Mouse (Mus musculus) heart, embryonic 14.5 days (tissue): ENCODE data around the gene Kdm1a. TPM values are rescaled to one million over a fixed set of nuclear protein-coding genes. Genes with fewer than 3 reads are reported as not detected.

Experiments
- ATAC-seq: fragments of 200-750 bp; cut with Nextera tagmentation; 2 replicates; pipeline ENCODE4 v1.8.0; 2017; ENCODE audit warnings: low read depth, moderate TSS enrichment; ENCODE audit not compliant: insufficient number of reproducible peaks, insufficient read depth, low FRiP score
- H3K27ac ChIP-seq, 2 experiments: fragments of 200-500 bp in 1 of 2; fragments of 300-500 bp in 1 of 2; sonication (generic) in 1 of 2; replicated peaks in 1 of 2; 2 replicates each; pipeline ENCODE4 v1.5.1; 2012 to 2014; ENCODE audit warnings: low read depth in 2 of 2, low read length in 2 of 2, control low read depth in 1 of 2, mild to moderate bottlenecking in 1 of 2, mixed read lengths in 1 of 2; ENCODE audit not compliant: control insufficient read depth in 1 of 2, insufficient read depth in 1 of 2
- H3K27me3 ChIP-seq: fragments of 300-500 bp; sonication (generic); 2 replicates; pipeline ENCODE4 v1.6.1; 2014; ENCODE audit warnings: mild to moderate bottlenecking, low read length, control low read depth; ENCODE audit not compliant: control insufficient read depth, insufficient read depth
- H3K36me3 ChIP-seq: fragments of 300-500 bp; sonication (generic); 2 replicates; pipeline ENCODE4 v1.6.1; 2014; ENCODE audit warnings: mild to moderate bottlenecking, control low read depth, low read length, mixed read lengths; ENCODE audit not compliant: control insufficient read depth, insufficient read depth
- H3K4me1 ChIP-seq, 2 experiments: fragments of 200-500 bp in 1 of 2; fragments of 300-500 bp in 1 of 2; sonication (generic) in 1 of 2; 2 replicates each; pipeline ENCODE4 v1.6.1; 2012 to 2014; ENCODE audit warnings: low read length in 2 of 2, control low read depth in 1 of 2, mixed read lengths in 1 of 2; ENCODE audit not compliant: control insufficient read depth in 2 of 2, insufficient read depth in 2 of 2
- H3K4me2 ChIP-seq: fragments of 300-500 bp; sonication (generic); 2 replicates; pipeline ENCODE4 v1.6.1; 2014; ENCODE audit warnings: mild to moderate bottlenecking, low read length
- H3K4me3 ChIP-seq, 2 experiments: fragments of 200-500 bp in 1 of 2; fragments of 300-500 bp in 1 of 2; sonication (generic) in 1 of 2; 2 replicates each; pipeline ENCODE4 v1.5.1; 2012 to 2014; ENCODE audit warnings: low read length in 2 of 2, mild to moderate bottlenecking in 2 of 2, control low read depth in 1 of 2, low read depth in 1 of 2, moderate library complexity in 1 of 2; ENCODE audit not compliant: control insufficient read depth in 1 of 2, insufficient read depth in 1 of 2
- H3K9ac ChIP-seq: fragments of 300-500 bp; sonication (generic); 2 replicates; pipeline ENCODE4 v1.6.1; 2014; ENCODE audit warnings: mild to moderate bottlenecking, low read length
- H3K9me3 ChIP-seq: fragments of 300-500 bp; sonication (generic); 2 replicates; pipeline ENCODE4 v1.6.1; 2016; ENCODE audit warnings: low read length, control low read depth; ENCODE audit not compliant: control insufficient read depth
- WGBS: fragments of 180-500 bp; shearing (Covaris S2); extraction: QIAGEN DNeasy Blood & Tissue Kit; methylation state at CpG from one replicate; pipeline ENCODE4 v1.1.7; 2014; 5-methylcytosine and 5-hydroxymethylcytosine counted together
- polyA plus RNA-seq: library from polyadenylated mRNA; unstranded; fragments of >200 nt; fragmentation: Nextera tagmentation; extraction: Ambion mirVana; gene quantifications from 2 replicates; pipeline ENCODE4 v1.2.1, GENCODE M21; 2014

Gene Kdm1a
- polyA plus RNA-seq, 1 experiment from 2014 or later = 45.9 TPM

GRCm38 (mm10) chr4:136622388-136622787 lies 19.9 kb upstream of the Kdm1a start, which contains the start of gene Lactbl1:
Gene Lactbl1 (plus strand): TSS chr4:136622621.
- no peak within 1 kb of the TSS for H3K9ac ChIP-seq
- no peaks in the 10 kb centered on the region for H3K36me3 ChIP-seq
- H3K4me2 ChIP-seq = no peak within 1 kb of the TSS
- peaks cover 6% of the 10 kb centered on the region; the same call in 1 of the 2 replicates for H3K27me3 ChIP-seq
- no peak within 1 kb of the TSS for H3K27ac ChIP-seq
- no peak within 1 kb of the TSS for H3K4me3 ChIP-seq
- no peak for ATAC-seq
- WGBS = 36% methylated on average over 6 of the region's 6 CpGs
- peaks cover 4% of the 10 kb centered on the region in 2 experiments; a peak in 2 of 4 replicates for H3K4me1 ChIP-seq
- no peaks in the 10 kb centered on the region for H3K9me3 ChIP-seq

- Histone ChIP-seq H3K4me1 (peaks cover 4% of the 10 kb centered on the region in 2 experiments; a peak in 2 of 4 replicates), H3K27ac (no peak overlapping the region), H3K9me3 (no peaks in the 10 kb centered on the region), H3K4me3 (no peak overlapping the region), H3K9ac (no peak overlapping the region), H3K4me2 (no peak overlapping the region), H3K36me3 (no peaks in the 10 kb centered on the region), H3K27me3 (peaks cover 6% of the 10 kb centered on the region; the same call in 1 of the 2 replicates)
- WGBS = 59% methylated on average over 5 of the region's 5 CpGs
- no peak for ATAC-seq
Measured at GRCm38 (mm10) chr4:136621956-136622355, 19.4 kb upstream of the Kdm1a start.

- 3% methylated on average over 1 of the region's 1 CpGs for WGBS
- ATAC-seq = no peak
- Histone ChIP-seq H3K9ac (no peak overlapping the region), H3K27ac (no peak overlapping the region), H3K36me3 (no peaks in the 10 kb centered on the region), H3K4me1 (peaks cover 4% of the 10 kb centered on the region in 2 experiments; a peak in 2 of 4 replicates), H3K9me3 (no peaks in the 10 kb centered on the region), H3K27me3 (peaks cover 6% of the 10 kb centered on the region; the same call in 1 of the 2 replicates), H3K4me2 (no peak overlapping the region), H3K4me3 (no peak overlapping the region)
Measured at GRCm38 (mm10) chr4:136621336-136621735, 18.8 kb upstream of the Kdm1a start.

GRCm38 (mm10) chr4:136613657-136614056 lies 11.1 kb upstream of the Kdm1a start:
- Histone ChIP-seq H3K27ac (no peak overlapping the region), H3K4me2 (no peak overlapping the region), H3K9ac (no peak overlapping the region), H3K27me3 (no peaks in the 10 kb centered on the region), H3K9me3 (no peaks in the 10 kb centered on the region), H3K4me1 (peaks cover 0 to 2% of the 10 kb centered on the region in 2 experiments; a peak in 1 of 4 replicates), H3K36me3 (no peaks in the 10 kb centered on the region), H3K4me3 (no peak overlapping the region)
- no peak for ATAC-seq
- 62% methylated on average over 7 of the region's 7 CpGs for WGBS

- Histone ChIP-seq H3K36me3 (no peaks in the 10 kb centered on the region), H3K27ac (no peak within 1 kb of the TSS), H3K4me2 (no peak within 1 kb of the TSS), H3K9me3 (no peaks in the 10 kb centered on the region), H3K4me3 (no peak within 1 kb of the TSS), H3K9ac (no peak within 1 kb of the TSS), H3K4me1 (no peaks in the 10 kb centered on the region), H3K27me3 (no peaks in the 10 kb centered on the region)
- 53% methylated on average over 4 of the region's 4 CpGs for WGBS
- ATAC-seq = no peak
Measured at GRCm38 (mm10) chr4:136610387-136610856, 7.9 kb upstream of the Kdm1a start, which contains the start of gene Tex46. Gene Tex46 (plus strand): TSS chr4:136610437.

- 87% methylated on average over 19 of the region's 19 CpGs for WGBS
- Histone ChIP-seq H3K27ac (no peak overlapping the region), H3K4me3 (no peak overlapping the region), H3K27me3 (no peaks in the 10 kb centered on the region), H3K4me2 (no peak overlapping the region), H3K36me3 (no peaks in the 10 kb centered on the region), H3K9me3 (no peaks in the 10 kb centered on the region), H3K9ac (no peak overlapping the region), H3K4me1 (peaks cover 0 to 6% of the 10 kb centered on the region in 2 experiments; a peak in 2 of 4 replicates)
- no peak for ATAC-seq
Measured at GRCm38 (mm10) chr4:136605756-136606485, 3.4 kb upstream of the Kdm1a start.

GRCm38 (mm10) chr4:136602018-136602554 lies 437 bp downstream of the Kdm1a start:
- no peaks in the 10 kb centered on the region for H3K27me3 ChIP-seq
- no peaks in the 10 kb centered on the region for H3K9me3 ChIP-seq
- peak overlapping the region; percentile 82 to 83 for H3K27ac ChIP-seq
- WGBS = under 1% methylated on average over 57 of the region's 68 CpGs
- H3K4me2 ChIP-seq = peak overlapping the region; percentile 73
- H3K4me1 ChIP-seq = peaks cover 0 to 12% of the 10 kb centered on the region in 2 experiments; a peak in 2 of 4 replicates
- H3K4me3 ChIP-seq = peak overlapping the region; percentile 98 to 99
- peak; percentile 62 for ATAC-seq
- H3K9ac ChIP-seq = peak overlapping the region; percentile 99
- no peaks in the 10 kb centered on the region for H3K36me3 ChIP-seq
